Mouse (Mus musculus): ENCODE data around the gene Efcc1.
A peak's percentile ranks its signal among the peaks of the same experiment; 100 is the strongest.

Efcc1 gene

DNA sequence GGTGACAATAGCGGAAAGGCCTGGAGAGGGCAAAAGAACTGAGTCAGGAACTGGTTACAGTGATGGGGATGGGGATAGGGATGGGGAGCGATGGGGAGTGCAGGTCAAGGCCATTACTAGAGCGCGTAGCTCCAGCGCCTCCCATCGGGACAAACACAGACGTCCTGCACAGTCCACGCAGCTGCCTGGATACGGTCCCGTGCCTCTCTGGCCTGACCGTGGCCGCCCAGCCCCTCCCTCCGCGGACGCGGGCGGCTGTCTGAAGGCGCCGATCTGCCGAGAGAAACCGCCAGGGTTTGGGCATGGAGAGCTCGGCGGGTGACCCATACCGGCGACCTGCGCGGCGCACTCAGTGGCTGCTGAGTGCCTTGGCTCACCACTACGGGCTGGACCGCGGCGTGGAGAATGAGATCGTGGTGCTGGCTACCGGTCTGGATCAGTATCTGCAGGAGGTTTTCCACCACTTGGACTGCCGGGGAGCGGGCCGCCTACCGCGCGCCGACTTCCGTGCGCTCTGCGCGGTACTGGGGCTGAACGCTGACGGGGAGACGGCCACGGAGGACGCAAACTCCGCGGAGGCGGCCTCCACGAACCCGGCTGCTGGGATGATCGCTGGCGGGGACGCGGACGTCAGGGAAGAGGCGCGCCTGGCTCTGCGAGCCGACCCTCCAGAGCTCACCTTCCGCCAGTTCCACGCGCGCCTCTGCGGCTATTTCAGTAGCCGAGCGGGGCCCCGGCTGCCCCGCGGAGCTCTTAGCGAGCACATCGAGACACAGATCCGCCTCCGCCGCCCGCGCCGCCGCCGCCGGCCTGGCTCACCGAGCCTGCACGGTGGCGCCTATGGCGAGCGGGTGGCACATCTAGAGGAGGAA lies at the start of gene Efcc1:
TSS of gene Efcc1 (plus strand) at position 279 of the 872 bp plus-strand sequence.
- DNase-seq, result peak; percentile 59 to 73

DNA sequence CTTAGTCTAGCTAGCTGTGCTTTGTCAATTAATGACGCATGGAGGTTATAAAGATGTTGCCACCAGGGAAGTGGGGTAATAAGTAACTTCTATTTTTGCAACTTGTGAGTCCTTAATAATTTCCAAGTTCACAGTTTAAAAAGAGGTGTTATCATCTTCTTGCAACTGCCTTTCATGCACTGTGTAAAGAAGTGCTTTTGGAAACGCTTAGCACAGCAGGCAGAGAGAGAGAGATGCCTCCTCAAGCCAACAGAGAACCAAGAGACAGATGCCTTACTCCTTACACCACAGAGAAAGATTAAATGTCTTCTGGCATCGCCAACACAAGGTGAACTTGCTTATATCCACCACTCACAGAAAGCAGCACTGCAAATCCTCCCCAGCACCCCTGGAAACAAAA lies 34.7 kb upstream of the Efcc1 start:
- no peak for DNase-seq

GRCm38 (mm10) chr6:87696544-87696943 lies 34.1 kb upstream of the Efcc1 start:
- no peak for DNase-seq

DNA sequence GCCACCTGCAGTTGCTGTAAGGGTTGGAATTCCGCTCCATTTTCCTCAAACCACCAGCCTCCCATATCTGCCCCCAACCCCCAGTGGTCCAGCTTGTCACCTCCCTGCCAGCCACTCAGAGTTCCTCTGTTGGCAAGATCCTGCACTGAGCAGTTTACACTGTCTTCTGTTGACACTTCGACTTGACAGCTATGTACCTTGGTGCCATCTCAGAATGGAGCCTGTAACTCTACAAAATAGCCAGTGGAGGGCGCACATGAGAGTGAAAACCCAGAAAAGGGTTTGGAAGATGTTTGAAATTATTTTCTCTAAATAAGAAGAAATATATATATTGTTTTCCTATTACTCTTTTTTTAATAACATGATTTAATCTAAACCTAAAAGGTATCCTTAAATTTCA lies 24.4 kb upstream of the Efcc1 start:
- no peak for DNase-seq

GRCm38 (mm10) chr6:87712311-87712710 lies 18.4 kb upstream of the Efcc1 start:
- DNase-seq, result no peak

GRCm38 (mm10) chr6:87714091-87714490 lies 16.6 kb upstream of the Efcc1 start:
- DNase-seq, result no peak

DNA sequence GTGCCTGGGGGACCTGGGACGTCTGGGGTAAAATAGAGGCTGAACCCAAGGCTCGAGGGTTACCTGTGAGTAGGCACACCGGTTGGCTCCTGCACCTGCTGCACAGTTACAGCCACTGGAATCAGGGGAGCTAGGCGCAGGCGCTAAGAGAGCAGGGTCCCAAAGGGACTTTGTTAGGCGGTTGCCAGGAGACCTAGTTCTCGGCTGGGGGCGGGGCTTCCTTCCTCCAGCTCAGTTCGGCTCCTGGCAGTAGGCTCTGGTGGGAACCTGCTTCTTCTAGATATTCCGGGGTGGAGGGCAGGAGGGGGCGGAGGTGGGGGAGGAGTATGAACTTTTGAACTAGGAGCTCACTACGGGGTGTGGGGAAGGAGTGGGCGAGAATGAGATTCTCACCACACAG lies 8.0 kb upstream of the Efcc1 start:
- DNase-seq, result peak; percentile 63 to 76

GRCm38 (mm10) chr6:87725267-87725912 lies 5.3 kb upstream of the Efcc1 start:
- no peak for DNase-seq

- DNase-seq, result no peak
Observed at GRCm38 (mm10) chr6:87728102-87728501, 2.6 kb upstream of the Efcc1 start.

GRCm38 (mm10) chr6:87730141-87730540 lies 528 bp upstream of the Efcc1 start:
- no peak for DNase-seq

GRCm38 (mm10) chr6:87731463-87732095 lies 910 bp downstream of the Efcc1 start:
- no peak for DNase-seq

- peak in 1 of 2 experiments; percentile 23 for DNase-seq
Observed at GRCm38 (mm10) chr6:87732151-87733011, 1.7 kb downstream of the Efcc1 start.

GRCm38 (mm10) chr6:87733131-87733930 lies 2.7 kb downstream of the Efcc1 start:
- peak; percentile 51 to 64 for DNase-seq

DNA sequence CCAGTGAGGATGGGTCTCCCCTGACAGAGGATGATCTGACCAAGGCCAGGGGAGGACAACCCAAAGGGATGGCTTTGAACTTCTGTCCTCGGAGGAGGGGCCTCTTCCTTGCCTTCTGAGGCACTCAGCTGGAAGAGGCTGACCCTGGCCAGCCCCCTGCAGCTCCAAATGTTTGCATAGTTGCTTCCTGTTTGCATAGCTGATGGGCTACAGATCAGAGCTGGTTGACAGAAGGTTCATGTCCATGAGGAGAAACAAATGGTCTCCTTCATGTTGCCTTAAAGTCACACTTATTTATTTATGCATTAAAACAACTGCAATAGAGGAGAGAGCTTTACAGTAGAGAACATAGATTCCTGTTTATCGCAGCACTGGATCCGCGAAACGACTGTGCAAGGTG lies 3.5 kb downstream of the Efcc1 start:
- peak; percentile 23 to 65 for DNase-seq

DNA sequence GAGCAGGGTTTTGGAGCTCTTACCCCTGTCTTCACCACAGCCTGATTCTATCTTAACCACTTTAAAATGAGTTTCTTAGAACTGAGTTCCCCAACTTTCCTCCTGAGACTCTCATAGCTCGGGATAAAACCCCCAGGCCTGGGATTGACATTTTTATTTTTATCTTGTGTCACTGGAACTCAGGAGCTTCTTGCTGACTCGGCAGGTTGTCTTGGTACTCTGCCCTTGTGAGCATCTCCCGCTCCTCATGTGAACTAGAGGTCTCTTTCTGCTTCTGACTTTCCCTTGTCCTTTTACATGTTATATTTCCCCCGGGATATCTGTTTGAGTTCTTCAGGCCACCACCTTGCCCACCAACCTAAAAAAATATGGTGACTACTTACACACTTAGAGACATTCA lies 6.3 kb downstream of the Efcc1 start:
- no peak for DNase-seq

- DNase-seq, result no peak
Observed at GRCm38 (mm10) chr6:87737921-87738626, 7.4 kb downstream of the Efcc1 start.

GRCm38 (mm10) chr6:87739898-87740297 lies 9.2 kb downstream of the Efcc1 start:
- DNase-seq, result no peak

- no peak for DNase-seq
Observed at GRCm38 (mm10) chr6:87740496-87740895, 9.8 kb downstream of the Efcc1 start.

GRCm38 (mm10) chr6:87741978-87742377 lies 11.3 kb downstream of the Efcc1 start:
- no peak for DNase-seq

DNA sequence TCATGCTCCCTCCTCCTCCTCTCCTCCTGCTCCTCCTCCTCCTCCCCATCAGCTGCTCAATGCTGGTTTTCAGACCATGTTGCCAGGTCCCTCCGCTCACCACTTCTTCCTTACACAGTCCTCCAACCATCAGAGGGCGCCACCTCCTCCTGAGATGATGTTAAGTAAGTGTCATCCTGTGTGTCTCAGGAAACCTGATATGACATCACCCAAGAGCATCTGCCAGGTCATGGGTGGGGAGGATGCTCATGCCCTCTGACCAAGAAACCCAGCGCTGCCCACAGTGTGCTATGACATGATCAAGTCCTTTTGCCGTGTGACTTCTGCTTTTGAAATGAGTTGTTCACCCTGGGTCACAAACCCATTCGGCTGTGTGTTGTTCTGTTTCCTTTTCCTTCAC lies 12.1 kb downstream of the Efcc1 start:
- peak in 1 of 2 experiments; percentile 19 for DNase-seq

DNA sequence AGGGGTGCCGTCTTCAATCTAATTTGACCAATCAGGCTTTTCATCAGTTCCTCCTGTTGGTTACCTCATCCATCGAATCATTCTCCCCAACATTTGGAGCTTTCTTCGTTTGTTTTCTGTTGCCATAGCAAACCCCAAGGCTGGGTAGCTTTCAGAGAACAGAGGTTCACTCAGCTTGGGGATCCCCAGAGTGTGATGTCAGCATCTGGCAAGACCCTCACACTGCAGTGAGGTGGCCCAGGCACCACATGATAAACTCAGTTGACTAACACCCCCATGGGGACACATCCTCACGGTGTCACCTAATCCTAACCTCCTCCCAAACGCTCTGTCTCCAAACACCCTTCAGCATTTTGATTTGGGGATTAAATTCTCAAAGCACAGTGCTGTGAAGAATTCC lies 12.6 kb downstream of the Efcc1 start:
- no peak for DNase-seq

Measured in kidney, postnatal 25 days (tissue).